Mouse (Mus musculus) bone marrow, adult 2 months (tissue): Measurements from ENCODE around the gene Erich4.
A peak's percentile ranks its signal among the peaks of the same experiment; 100 is the strongest.

Source experiments
- CTCF ChIP-seq: fragments of 200-500 bp; IDR thresholded peaks from 2 replicates; pipeline ENCODE4 v1.5.1; 2011; ENCODE audit warnings: low read length, control low read depth; ENCODE audit not compliant: control insufficient read depth, insufficient read depth
- POLR2A ChIP-seq: fragments of 200-500 bp; IDR thresholded peaks from 2 replicates; pipeline ENCODE4 v1.6.1; 2011; ENCODE audit warnings: low read depth, mild to moderate bottlenecking, control low read depth, low read length, borderline replicate concordance; ENCODE audit not compliant: control insufficient read depth

- TF ChIP-seq CTCF (peak; percentile 71), POLR2A (no peak)
Measured at GRCm38 (mm10) chr7:25625594-25626250, 10.0 kb upstream of the Erich4 start.
